Mouse (Mus musculus) B cell, adult (primary cell): ENCODE measurements around the gene Larp1. TPM values are rescaled to one million over a fixed set of nuclear protein-coding genes. Genes with fewer than 3 reads are reported as not detected.

Experiments used
- total RNA-seq: library from RNA; stranded (reverse); gene quantifications from 4 replicates; pipeline ENCODE4 v1.2.4, GENCODE M21; 2023; ENCODE audit not compliant: inconsistent age

The Larp1 gene
- 94.1 to 102 TPM (median 95.3 TPM) in 4 replicates for total RNA-seq

DNA sequence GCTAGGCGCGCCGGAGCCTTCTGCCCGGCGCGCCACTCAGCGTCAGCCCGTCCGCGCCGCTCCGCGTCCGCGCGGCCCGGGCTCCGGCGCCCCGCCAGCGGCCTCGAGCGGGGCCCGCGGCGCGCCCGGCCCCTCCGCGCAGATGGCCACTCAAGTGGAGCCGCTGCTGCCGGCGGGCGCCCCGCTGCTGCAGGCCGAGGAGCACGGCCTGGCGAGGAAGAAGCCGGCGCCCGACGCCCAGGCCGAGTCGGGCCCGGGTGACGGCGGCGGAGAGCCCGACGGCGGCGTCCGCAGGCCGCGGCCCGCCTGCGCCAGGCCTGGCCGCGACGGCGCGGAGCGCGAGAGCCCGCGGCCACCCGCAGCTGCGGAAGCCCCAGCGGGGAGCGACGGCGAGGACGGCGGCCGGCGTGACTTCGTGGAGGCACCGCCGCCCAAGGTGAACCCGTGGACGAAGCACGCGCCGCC lies at the start of gene Larp1:
Gene Larp1 (plus strand): TSS at position 14 of the 465 bp plus-strand sequence.

DNA sequence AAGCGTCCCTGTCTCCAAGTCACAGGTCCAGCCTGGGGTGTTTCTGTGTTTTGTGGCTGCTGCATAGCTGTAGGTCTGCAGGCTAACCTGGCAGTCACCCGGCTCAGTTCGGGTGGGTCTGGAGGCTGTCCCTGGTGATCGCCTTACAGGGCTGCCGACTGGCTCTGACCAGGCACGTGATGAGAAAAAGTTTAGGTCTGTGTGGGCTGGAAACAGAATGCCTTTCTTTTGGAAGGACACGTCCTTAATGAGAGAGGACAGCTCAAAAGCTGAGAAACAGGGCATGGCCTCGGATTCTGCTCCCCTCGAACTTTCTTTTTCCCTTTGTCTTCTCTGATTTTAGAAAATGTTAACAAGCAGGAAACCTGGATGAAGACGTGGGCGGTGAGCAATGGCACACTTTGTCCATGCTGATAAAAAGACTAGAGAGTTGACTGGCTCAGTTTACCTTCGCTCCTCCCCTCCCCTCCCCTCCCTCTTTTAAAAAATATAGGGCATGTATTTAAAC lies 84.2 kb downstream of the Larp1 start, which contains the start of gene Gm12248:
Gene Gm12248 (minus strand): TSS at position 114 of the 508 bp plus-strand sequence.

DNA sequence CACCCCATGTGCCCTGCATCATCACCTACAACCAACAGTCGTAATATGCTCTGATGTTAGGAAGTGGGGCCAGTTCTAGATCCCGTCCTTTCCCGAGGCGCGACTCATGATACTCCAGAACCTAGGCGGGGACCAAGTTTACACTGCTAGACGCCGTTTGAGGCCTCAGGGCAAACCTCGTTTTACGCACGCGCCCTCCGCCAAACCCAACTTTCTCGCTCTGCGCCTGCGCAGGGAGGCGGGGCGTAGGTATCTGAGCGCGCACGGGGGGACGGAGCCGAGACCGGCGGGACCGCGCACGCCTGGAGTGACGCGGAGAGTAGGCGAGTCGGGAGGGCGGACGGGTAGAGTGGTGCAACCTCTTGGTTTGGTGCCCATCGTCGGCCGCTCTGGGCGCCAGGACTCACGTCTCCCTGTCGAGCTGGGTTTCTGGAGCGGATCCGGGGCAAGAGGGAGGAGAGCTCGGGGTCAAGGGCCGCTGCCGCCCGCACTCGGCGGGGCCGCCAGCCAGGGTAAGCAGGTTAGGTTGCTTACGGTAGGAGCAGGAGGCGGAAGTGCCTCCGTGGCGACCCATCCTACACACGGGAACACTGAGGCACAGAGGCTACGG lies 94.9 kb downstream of the Larp1 start, which contains the start of gene Cnot8:
Gene Cnot8 (plus strand): TSS at position 457 of the 610 bp plus-strand sequence.

Other genes starting within 250 kb of the Larp1 start
- gene Sap30l, start 207.4 kb upstream of the Larp1 start, total RNA-seq = 22.6 to 28.4 TPM (median 23.9 TPM) in 4 replicates
- gene Hand1, start 176.2 kb upstream of the Larp1 start, total RNA-seq = not detected in 4 replicates
- not detected in 4 replicates for gene Gm12248, start 84.1 kb downstream of the Larp1 start, total RNA-seq
- gene Cnot8, start 95.1 kb downstream of the Larp1 start, total RNA-seq = 60.1 to 62.6 TPM (median 60.8 TPM) in 4 replicates
- gene Gemin5, start 159.5 kb downstream of the Larp1 start, total RNA-seq = 19.0 to 25.7 TPM (median 23.6 TPM) in 4 replicates
- gene Mrpl22, start 162.6 kb downstream of the Larp1 start, total RNA-seq = 19.3 to 27.3 TPM (median 23.6 TPM) in 4 replicates
- 17.1 to 20.3 TPM (median 19.2 TPM) in 4 replicates for gene Igtp, start 190.5 kb downstream of the Larp1 start, total RNA-seq
- gene Irgm2, start 190.6 kb downstream of the Larp1 start, total RNA-seq = 7.3 to 12.0 TPM (median 8.3 TPM) in 4 replicates